Mouse (Mus musculus): ENCODE measurements around the gene Cdkn2aipnl. TPM values are rescaled to one million over a fixed set of nuclear protein-coding genes. Genes with fewer than 3 reads are reported as not detected.

Cdkn2aipnl gene
- total RNA-seq, 2 experiments from 2014 or later, result 94.7 to 95.6 TPM

DNA sequence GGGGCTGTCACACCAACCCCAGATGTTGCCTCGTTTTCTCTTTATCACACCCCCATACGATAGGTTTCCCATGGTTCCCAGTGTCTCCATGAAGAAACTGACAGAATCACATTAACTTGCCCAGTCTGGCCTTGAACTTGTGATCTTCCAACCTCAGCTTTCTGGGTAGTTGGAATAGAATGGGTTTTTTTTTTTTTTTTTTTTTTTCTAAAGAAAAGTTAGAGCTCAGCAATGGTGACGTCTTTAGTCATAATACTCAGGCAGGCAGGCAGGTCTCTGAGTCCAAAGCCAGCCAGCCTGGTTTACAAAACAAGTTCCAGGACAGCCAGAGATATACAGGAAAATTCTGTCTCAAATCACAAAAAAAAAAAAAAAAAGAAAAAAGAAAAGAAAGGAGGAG lies 23.2 kb upstream of the Cdkn2aipnl start:
- no peak for ATAC-seq (replicated peaks; ENCODE audit: low FRiP score, low TSS enrichment, poor library complexity, severe bottlenecking)

DNA sequence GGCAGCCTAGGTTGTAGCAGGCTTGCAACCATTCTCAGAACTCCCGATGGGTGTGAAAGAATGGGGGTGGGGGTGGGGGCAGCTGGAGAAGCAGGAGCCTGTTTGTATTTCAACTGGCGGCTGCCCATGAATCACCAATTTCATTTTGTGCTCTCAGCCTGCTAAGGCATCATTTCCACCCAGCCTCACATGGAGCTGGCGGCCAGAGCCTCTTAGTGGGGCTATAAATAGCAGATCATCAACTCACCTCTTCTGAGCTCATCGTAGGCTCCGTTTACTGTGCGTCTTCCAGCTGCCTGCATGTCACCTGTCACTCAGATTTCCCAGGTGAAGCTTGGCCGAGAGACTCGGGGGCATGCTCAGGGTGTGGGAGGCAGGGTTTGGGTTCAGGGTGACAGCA lies 21.9 kb upstream of the Cdkn2aipnl start:
- ATAC-seq (replicated peaks; ENCODE audit: low FRiP score, low TSS enrichment, poor library complexity, severe bottlenecking), result no peak

DNA sequence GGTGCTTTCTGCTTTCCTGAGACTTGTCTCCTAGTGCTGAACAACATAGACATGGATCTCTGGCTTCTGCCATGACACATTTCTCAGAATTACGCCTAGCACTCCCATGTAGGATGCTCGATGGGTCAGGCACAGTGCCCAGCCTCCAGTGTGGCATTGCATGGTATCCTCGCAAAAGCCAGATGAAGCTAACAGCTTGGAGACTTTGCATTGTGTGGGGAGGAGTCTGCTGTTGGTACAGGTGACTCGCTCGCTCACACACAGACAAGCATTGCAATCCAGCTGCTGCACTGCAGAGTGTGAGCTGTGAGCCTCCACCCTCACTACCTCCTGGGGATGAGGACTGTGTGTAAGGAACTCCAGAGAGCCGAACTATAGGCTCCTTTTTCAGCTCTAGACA lies 21.3 kb upstream of the Cdkn2aipnl start:
- ATAC-seq (replicated peaks; ENCODE audit: low FRiP score, low TSS enrichment, poor library complexity, severe bottlenecking), result no peak

DNA sequence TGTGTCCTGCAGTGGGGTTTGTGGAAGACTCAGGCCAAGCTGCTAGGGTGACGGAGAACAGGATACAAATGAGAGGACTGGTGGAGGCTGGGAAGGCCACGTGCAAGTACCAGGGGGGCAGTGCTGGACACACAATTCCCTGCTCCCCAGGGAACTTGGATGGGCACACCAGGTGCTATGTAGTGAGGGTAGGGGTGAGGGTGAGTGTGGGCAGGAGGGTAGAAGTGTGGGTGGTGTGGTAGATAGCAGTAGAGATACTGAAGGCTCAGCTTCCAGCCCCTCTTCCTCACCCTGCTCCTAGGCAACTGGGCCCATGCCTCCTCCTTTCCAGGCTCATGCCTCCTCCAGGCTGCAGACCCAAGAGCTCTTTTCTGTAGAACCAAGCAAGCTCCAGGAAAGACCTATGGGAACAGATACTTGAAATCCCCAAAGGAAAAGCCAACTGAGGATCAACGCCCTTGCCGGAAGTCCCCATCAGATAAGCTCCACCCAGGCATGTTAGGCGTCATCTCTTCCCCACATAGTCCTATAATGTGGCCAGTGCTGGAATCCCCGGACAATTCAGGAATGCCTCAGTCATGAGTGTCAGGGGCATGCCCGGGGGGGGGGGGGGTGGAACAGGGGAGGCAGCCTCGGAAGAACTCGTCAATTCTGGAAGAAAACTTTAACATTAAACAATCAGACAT lies 18.2 kb upstream of the Cdkn2aipnl start:
- ATAC-seq (replicated peaks; ENCODE audit: low FRiP score, low TSS enrichment, poor library complexity, severe bottlenecking), result no peak

DNA sequence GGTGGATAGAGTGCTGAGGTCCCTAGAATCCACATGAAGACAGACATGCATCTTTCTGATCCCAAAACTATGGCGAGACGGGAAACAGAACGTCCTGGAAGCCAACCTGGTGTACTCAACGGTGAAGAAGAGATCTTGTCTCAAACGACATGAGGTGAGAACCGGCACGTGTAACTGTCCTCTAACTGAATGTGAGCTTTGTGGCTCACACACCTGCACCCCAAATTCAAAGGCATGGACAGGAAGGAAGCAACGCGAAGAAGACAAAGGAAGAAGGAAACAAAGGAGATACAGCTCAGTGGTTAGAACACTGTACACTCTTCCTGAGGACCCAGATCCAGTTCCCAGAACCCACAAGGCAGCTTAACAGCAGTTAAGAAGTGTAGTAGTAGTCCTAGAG lies 17.5 kb upstream of the Cdkn2aipnl start:
- no peak for ATAC-seq (replicated peaks; ENCODE audit: low FRiP score, low TSS enrichment, poor library complexity, severe bottlenecking)

DNA sequence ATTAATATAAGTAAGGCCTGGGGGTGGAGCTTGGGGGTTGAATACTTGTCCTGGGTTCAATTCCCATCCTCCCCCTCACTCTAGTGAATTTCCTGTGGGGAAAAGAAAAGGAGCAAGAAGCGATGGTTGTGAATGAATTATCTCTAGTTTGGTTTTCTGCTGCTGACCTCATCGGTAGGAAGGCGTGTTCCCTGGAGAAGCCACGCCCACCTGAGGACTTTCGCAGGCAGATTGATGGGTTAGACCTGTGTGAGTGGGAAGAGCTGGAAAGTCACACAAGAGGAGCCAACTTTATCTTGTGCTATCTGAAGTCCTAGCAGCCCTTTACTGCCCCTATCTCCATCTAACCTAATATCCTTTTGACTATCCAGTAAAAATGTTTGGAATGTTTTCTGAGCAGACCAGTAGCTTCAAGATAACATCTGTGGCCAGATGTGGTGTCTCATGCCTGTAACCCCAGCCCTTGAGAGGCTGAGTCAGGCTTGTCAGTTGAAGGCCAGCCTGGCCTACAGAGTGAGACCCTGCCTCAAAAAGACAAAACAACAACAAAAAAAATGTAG lies 15.5 kb upstream of the Cdkn2aipnl start:
- ATAC-seq (replicated peaks; ENCODE audit: low FRiP score, low TSS enrichment, poor library complexity, severe bottlenecking), result peak; percentile 52; the same call in 1 of the 2 replicates

DNA sequence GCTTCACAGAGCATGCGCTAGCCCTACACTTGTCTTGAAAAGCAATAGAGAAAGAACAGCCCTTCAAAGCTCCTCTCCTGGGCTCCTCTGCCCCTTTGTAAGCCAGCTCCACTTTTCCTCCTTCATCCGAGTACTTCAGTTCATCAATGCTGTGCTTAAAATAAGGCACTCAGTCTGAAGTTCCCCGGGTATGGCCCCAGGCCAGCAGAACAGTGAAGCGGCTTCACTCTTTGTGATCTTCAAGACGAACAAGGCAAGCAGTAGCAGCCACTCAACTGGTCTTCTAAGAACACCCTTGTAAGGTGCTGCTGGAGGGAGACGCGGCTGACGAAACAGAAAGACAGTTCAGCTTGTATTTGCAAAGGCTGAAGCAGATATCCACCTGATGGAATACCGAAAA lies 11.3 kb upstream of the Cdkn2aipnl start:
- no peak for ATAC-seq (replicated peaks; ENCODE audit: low FRiP score, low TSS enrichment, poor library complexity, severe bottlenecking)

DNA sequence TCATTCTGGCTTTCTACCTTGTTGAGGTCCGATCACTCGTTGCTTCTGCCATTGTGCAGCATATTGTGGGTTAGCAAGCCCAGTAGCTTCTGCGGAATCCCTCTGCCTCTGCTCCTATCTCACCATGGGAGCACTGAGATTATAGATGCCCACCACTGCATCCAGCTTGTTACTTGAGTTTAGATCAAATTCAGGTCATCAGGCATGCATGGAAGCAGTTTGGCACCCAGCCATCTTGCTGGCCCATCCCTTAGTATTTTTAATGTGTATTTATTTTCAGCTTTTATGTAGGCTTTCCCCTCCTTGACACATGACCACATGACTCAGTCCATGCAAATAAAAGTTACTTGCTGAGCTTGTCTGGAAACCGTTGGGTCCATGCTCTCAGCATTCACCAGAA lies 9.7 kb upstream of the Cdkn2aipnl start:
- ATAC-seq (replicated peaks; ENCODE audit: low FRiP score, low TSS enrichment, poor library complexity, severe bottlenecking), result no peak

DNA sequence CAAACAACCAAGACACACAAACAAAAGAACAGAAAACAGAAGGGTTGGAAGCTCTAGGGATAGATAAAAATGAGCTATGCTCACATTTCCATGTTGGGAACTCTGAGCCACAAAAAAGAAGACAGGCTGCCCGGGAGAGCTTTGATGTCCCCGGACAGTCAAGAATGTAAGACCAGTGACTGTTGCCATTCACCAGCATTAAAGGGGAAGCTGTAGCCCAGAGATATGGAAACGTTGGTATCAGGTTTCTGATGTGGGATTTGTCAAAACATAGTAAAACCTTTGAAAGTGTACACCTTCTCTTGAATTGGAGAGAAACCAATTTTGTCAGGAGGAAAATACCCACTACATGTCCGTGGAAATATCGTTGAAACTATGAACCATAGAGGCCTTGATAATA lies 8.0 kb upstream of the Cdkn2aipnl start:
- ATAC-seq (replicated peaks; ENCODE audit: low FRiP score, low TSS enrichment, poor library complexity, severe bottlenecking), result no peak

DNA sequence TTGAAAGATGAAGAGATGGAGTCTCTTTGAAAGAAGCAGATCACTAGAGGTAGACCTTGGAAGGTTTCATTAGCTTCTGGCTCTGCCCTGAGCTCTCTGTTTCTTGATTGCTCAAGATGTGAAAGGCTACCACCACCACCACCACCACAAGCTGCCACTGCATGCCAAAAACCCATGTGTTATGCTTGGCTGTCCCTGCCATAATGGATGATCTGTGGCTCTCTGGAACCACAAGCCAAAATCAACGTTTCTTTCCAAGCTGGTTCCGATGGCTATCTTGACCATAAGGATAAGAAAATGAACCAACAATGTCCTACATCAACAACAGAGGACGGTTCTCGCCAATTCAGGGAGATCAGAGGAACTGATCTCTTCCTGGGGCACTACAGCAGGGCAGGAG lies 7.4 kb upstream of the Cdkn2aipnl start:
- ATAC-seq (replicated peaks; ENCODE audit: low FRiP score, low TSS enrichment, poor library complexity, severe bottlenecking), result no peak

DNA sequence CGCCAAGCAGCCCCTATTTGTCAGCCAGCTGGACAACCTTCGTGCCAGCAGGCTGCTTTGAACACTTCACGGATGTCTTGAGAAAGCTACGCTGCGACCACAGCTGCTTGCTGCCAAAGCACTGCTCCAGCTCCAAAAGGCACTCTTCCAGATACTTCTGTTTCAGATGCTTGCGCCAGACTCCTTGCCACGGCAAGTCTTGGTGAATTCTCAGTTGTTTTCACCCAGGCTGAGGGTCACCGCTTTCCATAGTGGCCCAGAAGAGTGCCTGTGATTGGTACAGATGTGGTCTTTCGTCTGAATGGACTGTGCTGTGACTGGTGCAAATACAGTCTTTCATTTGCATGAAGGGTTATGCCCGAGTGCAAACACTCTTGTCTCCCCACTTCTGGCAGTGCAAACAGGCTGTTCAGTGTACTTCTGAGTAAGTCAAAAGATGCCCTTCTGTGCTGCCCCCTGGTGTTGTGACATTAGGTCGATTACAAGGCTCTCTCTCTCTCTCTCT lies 6.4 kb upstream of the Cdkn2aipnl start:
- ATAC-seq (replicated peaks; ENCODE audit: low FRiP score, low TSS enrichment, poor library complexity, severe bottlenecking), result no peak

DNA sequence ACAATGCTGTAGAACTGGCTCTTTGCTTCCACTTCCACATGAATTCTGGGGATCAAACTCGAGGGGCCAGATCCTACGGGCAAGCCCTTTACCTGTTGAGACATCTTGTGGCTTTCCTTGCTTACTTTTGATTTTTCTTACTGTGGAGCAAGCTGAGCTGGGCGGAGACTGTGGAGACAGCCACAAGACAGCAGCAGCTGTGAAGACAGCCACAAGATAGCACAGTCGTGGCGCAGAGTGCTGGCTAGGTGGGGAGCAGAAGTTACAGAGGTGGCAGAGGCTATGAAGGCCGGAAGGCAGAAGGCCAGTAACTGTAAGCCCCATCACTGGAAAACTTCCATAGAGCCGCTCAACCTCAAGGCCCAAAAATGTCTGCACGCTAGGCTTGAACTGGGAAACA lies 5.7 kb upstream of the Cdkn2aipnl start:
- ATAC-seq (replicated peaks; ENCODE audit: low FRiP score, low TSS enrichment, poor library complexity, severe bottlenecking), result no peak

DNA sequence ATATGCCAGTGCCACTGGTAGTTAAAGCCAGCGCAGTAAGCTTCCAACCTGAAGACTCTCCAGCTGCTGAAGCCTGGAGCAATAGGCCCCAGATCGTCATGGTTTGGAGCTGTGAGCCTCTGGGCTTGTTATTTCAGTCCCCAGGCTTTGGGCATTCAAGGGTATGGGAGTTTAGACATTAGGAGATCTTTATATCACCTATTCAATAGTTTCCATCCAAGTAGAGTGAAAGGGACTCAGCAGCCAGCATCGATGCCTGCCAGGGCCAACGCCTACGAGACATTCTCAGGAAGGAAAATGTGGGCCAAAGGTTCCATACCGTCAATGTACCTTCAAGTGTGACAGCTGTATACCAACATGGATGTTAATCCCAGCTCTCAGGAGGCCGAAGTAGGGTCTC lies 5.2 kb upstream of the Cdkn2aipnl start:
- ATAC-seq (replicated peaks; ENCODE audit: low FRiP score, low TSS enrichment, poor library complexity, severe bottlenecking), result no peak

DNA sequence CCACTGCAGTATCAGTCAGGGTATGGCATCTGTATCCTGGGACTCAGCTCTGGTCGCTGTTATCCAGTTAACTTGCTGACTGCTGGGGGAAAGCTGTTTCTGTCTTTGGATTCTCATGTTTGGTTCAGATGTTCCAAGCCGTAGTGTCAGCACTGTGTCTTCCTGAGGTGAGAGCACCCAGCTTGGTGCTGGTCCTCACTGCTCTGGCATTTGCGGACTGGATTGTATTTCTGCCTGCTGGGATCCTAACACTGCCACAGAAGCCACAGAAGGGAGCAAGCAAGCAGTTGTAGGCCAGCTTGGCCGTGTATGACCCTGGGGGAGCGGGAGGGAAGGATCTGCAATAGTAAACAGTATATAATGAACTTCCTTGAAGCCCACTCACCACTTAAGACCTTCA lies 810 bp upstream of the Cdkn2aipnl start:
- ATAC-seq (replicated peaks; ENCODE audit: low FRiP score, low TSS enrichment, poor library complexity, severe bottlenecking), result no peak

DNA sequence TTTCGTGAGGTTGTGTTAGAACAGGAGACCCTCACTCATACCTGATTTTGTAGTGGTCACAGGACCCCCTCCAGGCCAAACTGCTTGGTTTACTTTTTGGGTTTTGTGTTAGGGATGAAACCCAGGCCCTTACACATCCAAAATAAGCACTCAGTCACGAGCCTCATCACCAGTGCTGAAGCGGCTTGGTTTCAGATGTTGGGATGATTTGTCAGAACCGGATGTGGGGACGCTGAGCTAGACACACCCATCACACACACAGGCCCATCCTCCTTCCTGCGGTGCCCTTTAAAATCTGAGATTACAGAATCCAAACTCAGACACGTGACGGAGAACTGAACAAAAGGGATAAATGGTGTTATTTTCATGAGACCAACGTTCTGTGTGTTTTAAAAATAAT lies 1.4 kb downstream of the Cdkn2aipnl start:
- ATAC-seq (replicated peaks; ENCODE audit: low FRiP score, low TSS enrichment, poor library complexity, severe bottlenecking), result no peak

DNA sequence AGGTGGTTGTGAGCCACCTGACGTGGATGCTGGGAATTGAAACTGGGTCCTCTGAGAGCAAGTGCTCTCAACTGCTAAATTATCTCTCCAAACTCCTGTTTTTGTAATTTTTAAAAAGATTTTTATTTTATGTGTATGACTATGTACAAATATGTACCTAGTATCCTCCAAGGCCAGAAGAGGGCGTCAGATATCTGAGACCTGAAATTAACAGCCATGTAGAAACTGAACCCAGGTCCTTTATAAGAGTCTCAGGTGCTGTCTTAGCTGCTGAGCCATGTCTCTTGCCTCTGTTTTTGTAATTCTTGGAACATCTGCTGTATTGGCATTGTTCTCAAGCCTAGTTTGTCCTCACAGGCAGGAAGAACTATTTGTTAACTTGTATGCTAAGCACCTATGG lies 2.0 kb downstream of the Cdkn2aipnl start:
- ATAC-seq (replicated peaks; ENCODE audit: low FRiP score, low TSS enrichment, poor library complexity, severe bottlenecking), result no peak

DNA sequence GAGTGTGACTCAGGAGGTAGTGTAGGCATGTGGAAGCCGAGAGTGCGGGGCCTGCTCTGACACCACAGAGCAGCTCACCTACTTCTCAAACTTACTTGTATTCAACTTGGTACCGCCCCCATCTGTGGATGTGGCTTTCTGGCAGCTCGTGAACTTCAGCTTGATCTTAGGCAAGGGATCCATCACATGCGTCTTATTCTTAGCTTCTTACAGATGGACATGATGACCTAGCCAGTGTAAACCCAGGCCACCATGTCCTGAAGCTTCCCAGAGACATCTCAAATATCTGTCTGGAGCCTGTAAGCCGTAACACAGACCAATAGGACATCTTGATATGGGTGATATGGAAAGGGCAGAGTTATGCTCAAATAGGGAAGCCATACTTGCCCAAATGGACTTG lies 4.2 kb downstream of the Cdkn2aipnl start:
- ATAC-seq (replicated peaks; ENCODE audit: low FRiP score, low TSS enrichment, poor library complexity, severe bottlenecking), result no peak

DNA sequence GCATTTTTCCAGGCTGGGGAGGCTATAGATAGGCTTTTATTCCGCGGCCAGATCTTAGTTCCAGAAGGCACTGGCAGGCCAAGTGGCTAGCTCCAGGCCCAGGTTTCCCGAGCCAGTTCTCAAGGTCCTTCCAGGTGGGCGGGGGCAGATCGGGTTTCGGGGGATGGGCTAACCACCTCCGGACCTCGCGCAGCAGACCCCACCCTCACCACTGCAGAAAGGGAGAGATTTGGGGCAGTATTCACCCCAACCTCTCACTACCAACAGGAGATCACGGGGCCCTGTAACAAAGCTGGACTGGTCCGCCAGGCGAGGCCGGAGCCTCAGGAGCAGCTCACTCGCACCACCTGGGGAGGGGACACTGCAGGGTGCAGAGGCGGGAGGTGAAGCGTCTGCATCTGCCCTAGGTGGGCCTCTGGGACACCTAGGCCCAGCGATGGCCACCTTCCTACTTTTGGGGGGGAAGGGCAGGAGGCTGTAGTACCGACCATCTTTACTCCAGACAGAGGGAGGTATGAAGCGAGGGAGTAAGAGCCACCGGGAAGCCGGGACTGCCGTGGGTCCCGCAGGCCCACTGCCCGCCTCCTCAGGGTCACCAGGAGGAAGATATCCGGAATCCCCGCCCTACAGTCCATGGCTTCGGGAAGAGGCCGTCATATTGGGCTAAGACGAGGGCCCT lies 32.3 kb downstream of the Cdkn2aipnl start:
- ATAC-seq (replicated peaks; ENCODE audit: low FRiP score, low TSS enrichment, poor library complexity, severe bottlenecking), result peak; percentile 19; the same call in 1 of the 2 replicates

DNA sequence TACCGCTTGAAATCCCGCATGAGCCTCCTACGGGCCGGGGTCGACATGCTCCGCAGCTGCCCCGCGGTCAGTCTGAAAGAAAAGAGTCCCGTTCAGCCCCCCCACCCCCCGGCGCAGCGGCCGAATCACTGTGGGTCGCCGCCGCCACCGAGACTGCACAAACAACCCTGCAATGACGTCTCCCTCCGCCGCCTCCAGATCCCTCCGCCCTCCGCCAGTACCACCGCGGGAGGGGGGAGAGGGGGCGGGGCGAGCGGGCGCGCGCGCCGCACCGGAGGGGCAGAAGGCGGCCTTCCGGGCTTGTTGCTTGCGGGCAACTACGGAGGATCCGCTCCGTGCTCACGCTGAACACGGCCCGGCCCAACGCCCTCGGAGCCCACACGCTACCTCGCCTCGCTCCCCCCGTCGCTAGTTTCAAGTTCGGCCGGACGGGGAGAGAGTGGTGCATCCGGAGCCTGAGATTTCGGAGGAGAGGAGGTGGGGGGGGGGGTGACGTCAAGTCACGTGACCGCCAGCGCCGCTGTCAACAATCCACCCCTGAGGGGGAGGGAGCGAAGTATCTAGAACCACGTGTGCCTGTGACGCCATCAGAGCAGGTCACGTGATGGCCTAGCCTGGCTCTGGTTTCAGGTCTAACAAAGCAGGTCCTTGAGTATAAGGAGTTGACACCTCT lies 33.0 kb downstream of the Cdkn2aipnl start, which contains the start of gene Ube2b:
Gene Ube2b, minus strand, starts transcription at position 473 of the 673 bp plus-strand sequence.
- peak; percentile 74 for ATAC-seq (replicated peaks; ENCODE audit: low FRiP score, low TSS enrichment, poor library complexity, severe bottlenecking)

DNA sequence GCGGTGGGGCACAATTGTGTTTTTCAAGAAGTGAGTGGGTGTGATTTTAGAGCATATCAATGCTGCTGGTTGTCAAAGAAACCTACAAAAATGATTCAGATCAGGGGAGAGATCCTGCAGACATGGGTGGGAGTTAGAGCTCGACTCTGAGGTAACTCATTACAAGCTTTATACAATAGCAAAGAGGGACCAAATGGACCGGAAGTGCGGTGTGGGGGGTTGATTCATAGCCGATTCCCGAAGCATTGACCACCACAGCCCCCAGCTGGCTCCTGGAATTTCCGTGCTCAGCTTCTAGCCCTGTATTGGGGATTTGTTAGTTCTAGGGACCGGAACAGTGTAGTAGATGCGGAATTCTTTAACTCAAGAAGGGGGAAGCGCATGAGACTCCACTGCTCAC lies 33.9 kb downstream of the Cdkn2aipnl start:
- no peak for ATAC-seq (replicated peaks; ENCODE audit: low FRiP score, low TSS enrichment, poor library complexity, severe bottlenecking)

Measured in megakaryocyte-erythroid progenitor cell, adult 5-6 weeks (primary cell).